Mouse (Mus musculus): ENCODE data around the gene Nmnat2.

Gene Nmnat2

DNA sequence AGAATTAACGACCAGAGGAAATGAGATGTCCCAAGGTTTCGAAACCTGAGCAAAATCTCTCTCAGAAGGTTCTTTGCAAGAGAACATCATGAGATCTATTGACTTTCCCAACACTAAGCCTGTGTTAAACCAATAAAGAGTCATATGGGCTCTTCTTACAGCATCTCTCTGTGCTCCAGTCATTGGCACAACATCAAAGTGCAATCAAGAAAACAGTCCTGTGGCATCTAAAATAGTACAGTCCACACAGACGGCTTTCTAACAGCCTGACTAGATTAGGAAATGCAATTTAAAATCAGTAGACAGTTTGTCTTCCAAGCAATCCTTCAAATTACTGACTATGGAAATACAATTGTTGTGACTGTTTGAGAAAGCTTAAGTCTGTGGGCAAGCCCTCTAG, 32.2 kb downstream of the Nmnat2 start:
- DNase-seq (ENCODE audit: low spot score) = no peak

DNA sequence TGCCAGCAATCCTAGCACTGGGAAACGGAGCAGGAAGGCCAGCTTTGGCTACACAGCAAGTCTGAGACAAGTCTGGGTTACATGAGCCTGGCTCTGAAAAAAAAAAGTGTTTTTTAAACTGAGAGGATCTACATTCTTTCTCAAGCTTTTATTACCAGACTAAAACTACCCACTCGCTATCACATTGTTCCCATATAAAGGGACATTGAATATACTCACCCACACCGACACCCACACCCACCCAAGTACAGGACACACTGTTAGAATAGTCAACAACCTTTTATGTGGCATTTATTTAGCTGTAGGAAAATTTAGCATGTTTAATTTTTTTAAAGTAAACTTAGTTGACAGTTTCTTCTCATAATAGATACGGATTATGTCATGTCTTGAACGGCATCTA, 35.3 kb downstream of the Nmnat2 start:
- no peak for DNase-seq (ENCODE audit: low spot score)

- no peak for DNase-seq (ENCODE audit: low spot score)
Observed at GRCm38 (mm10) chr1:152992271-152993134, 37.7 kb downstream of the Nmnat2 start.

DNA sequence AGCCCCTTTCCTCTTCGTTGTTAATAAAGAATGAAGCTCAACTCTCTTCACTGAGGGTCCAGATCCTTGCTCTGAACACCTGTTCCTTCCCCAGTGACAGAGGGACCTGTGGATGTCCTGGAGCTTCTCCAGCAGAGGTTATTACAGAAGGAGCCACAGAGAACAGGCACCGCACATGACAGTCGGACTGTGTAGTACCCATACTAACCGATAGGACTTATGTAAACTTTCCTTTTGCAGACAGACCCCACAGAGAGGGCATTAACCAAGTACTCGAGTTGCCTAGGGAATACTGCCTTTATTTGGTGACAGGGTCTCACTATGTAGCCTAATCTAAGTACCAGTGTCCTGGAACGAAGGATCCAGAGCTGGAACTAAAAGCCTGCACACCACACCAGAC, 39.0 kb downstream of the Nmnat2 start:
- no peak for DNase-seq (ENCODE audit: low spot score)

DNA sequence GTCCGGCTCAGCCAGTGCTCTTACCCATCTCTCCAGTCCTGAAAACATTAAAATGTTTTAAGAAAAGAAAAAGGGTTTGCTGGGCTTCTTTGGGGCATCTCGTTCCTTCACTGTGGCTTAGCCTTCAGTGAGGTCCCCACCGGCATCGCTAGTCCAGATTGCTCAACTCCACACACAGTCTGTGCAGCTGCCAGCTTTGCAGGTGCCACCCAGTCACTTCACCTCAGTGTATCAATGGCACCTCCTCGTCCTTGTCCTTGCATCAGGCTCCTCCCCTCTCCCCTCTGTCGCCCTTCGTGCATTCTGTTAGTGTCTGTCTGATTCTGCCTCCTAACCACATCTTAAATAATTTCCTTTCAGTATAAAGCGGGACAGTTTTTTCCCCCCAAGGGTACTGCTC, 45.2 kb downstream of the Nmnat2 start:
- DNase-seq (ENCODE audit: low spot score) = no peak

DNA sequence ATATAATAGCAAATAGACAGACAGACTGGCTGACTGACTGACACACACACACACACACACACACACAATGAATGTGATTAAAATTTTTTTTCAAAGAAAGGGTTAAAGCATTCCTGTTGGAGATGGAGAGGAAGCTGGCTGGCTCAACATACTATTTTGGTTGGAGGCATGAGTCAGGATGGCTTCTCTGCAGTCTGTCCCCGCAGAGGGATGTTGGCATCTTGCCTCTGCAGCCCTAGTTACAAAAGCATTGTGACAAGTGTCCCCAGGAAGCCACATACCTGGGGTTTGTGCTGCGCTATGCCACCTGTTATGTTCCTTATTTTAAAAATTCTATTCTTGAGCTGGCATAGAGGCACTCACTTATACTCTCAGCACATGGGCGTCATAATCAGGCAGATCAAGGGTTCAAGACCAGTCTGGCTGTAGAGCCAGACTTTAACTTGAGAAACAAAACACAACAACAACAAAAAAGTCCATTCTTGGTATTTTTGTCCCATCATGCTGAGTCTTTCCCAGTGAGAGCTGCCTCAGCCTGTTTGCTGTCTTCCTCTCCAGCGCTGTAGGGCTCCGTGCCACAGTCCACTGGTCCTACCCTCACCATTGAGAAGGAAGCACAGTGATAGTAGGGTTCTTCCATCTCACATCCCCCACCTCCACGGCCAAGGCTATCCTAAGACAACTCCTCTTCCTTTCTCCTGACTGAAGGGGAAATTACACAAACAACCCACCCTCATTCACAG, 45.9 kb downstream of the Nmnat2 start:
- DNase-seq (ENCODE audit: low spot score) = no peak

DNA sequence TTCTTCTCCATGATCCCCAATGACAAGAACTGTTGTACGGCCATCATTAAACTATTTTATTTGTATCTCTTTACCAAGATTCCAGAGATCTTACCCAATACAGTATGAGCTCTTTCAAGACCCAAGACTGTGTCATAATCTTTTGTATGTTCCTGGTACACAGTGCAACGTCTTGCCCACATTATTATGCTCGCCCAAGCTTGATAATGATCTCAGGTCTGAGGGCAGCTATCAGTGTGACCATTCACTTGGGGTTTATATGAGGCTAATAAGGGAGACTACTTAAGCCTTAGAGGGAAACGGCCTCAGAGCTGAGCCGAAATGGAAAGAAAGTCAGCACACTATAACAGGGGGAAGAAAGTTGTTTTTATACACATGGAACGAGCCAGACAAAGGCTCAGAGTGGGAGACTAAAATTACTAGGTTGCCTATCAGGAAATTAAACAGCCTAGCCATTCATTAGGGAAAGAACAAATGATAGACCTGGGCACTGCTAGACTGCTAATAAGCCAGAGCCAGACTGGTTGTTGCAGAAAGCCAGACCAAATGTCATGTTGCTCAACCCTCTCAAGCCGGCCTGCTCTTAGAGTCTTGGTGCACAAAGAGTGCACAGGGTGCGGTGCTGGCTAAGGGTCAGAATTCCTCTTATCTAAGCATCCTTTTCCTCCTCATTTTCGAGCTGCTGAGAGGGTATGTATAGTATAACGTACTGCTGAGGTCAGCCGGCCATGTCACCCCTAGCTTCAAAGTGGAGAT, 47.7 kb downstream of the Nmnat2 start:
- DNase-seq (ENCODE audit: low spot score) = no peak

DNA sequence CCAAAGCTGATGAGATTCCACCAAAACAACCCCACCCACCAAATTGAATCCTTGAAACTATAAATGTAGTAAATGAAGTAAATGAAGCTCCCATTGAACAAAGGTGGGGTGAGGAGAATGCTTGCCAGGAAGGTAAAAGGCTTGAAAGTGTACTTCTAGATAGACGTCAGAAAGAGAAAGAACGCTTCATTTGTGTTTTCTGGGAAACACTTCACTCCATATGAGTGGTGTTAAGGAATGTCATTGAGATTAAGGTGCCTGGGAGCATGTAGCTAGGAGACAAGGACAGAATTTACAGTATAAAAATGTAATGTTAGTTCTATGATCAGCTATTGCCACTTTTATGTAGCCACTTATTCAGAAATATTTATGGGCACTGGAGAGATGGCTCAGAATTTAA, 49.7 kb downstream of the Nmnat2 start:
- DNase-seq (ENCODE audit: low spot score) = no peak

- DNase-seq (ENCODE audit: low spot score) = no peak
Observed at GRCm38 (mm10) chr1:153006054-153006453, 51.3 kb downstream of the Nmnat2 start.

GRCm38 (mm10) chr1:153006761-153007160, 52.0 kb downstream of the Nmnat2 start:
- DNase-seq (ENCODE audit: low spot score) = no peak

DNA sequence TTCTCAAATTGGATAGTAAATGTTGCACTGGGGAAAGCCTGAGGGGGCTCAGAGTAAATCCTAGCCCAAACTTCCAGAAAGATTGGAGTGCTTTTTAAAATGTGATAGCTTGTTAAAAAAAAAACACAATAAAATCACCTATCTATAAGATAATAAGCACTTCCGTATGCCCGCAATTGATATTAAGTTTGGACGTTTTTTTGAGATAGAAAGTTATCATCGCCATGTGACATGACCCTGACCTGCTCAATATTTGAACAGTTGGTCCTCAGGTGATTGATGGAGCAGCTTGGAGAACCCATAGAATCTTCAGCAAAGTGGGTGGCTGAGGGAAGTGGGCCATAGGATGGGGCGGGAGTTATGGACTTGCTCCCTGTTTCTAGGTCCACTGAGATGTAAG, 52.5 kb downstream of the Nmnat2 start:
- no peak for DNase-seq (ENCODE audit: low spot score)

- no peak for DNase-seq (ENCODE audit: low spot score)
Observed at GRCm38 (mm10) chr1:153007824-153008223, 53.0 kb downstream of the Nmnat2 start.

DNA sequence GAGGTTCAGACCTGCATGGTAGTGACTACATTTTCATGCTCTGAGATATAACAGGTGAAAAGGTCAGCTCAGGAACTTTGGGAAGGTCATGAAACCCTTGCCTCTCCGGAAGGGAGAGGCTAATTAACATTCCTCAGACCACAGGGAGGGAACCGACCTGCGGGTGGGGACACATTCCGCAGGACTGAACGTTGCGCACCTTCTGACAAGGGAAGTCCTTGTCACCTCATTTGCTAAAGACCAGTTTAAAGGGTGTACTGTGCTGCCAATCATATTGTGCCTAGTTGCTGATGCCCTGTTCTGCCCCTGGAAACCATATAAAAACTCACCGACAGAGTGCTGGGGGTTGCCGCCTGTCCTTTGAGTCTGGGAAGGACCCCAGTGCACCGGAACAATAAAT, 54.5 kb downstream of the Nmnat2 start:
- DNase-seq (ENCODE audit: low spot score) = no peak

GRCm38 (mm10) chr1:153010353-153011351, 55.9 kb downstream of the Nmnat2 start:
- no peak for DNase-seq (ENCODE audit: low spot score)

DNA sequence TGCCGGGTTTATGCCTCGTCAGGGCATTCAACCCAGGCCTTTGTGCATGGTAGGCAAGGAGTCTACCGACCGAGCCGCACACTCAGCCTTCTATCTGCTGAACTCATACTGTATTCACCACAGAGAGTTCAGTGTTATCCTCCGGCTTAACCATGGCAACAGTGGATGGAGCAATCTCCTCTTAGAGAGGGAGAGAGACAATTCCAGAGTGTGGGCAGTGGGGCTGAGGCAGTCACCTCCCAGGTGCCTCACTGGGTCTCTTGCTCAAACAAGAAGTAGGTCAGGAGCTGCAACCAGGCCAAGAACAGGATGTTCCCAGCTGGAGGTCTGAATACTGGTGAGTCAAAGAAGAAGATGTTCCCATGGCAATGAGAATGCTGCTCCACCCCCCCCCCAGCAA, 56.8 kb downstream of the Nmnat2 start:
- DNase-seq (ENCODE audit: low spot score) = no peak

DNA sequence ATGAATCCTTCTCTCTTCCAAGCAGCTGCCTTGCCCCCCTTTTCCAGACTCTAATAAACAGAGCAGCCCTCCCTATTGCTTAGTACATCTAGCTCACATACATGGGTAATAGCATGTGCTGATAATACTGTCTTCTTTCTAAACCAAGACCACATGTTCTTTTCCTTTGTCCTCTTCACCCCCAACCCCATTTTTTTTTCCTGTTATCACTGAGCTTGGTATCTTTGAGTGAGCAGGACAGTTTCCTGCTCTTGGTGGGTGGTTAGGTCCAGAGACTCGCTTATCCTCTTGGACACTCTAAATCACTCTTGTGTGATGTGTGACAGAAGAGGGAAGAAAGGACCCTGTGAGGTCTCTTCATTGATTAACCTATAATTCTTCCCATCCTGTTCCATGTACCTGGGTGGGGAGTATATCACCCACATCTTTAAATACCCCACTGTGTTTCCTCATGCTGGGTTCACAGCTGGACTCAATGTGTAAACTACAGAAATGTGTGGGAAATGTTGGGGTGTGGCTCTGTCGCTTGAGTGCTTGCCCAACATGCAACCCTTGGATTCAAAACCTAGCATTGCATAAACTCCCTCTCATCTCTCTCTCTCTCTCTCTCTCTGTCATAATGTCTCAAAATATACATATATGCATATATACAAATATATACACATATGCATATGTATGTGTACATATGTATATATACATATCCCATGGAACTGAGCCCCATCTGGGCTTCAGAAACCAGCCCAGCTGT, 58.9 kb downstream of the Nmnat2 start:
- DNase-seq (ENCODE audit: low spot score) = no peak

DNA sequence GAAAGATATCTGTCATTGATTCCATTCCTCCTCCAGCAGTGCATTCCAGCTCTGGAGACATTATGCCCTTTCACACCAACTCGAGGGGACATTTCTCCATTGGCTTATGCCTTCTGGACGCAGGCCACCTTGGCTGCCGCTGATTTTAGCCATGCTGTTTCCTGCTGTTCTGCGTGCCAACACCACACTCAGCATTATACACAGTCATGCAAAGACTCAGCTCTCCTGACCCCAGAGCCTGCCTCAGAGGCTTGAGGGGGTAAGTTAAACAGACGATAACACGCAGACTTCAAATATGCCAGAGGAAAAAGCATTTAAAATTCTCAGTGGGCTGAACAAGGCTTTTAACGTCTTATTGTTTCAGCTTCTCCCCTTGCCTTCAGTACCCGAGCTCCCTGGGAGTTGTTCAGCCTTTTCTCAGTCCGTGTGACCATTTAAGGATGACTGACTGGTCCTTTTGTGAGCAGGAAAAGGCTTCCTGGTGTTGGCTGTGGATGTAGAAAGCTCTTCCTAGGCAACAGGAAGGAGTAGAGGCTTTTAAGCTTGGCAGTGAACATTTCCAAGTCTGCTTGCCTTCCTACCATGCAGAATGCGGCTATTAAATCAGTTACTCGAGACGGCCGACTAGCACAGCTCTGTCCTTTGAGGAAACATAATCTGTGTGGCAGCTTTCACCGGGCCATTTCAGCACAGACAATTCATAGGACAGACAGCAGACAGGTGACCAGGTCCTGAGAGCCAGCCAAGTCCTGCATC, 59.8 kb downstream of the Nmnat2 start:
- DNase-seq (ENCODE audit: low spot score) = no peak

GRCm38 (mm10) chr1:153016465-153017163, 61.8 kb downstream of the Nmnat2 start:
- no peak for DNase-seq (ENCODE audit: low spot score)

DNA sequence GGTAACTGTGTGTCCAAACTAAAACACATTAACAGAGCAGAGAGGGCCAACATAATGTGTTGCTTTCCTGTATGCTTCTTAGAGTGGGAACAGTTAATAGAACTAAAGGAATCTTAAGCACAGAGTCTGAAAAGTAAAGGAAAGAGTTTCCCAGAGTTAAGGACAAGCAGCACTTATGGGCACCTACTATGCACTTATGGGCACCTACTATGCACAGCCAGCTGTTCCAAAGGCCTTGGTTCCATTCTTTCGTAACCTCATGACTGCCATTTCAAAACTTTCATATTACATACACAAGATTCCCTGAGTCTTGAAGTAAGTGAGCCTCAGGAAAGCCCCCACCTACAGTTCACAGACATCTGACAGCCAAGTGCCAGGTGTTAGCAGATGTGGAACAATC, 64.3 kb downstream of the Nmnat2 start:
- no peak for DNase-seq (ENCODE audit: low spot score)
